Mouse (Mus musculus): ENCODE data around the gene Timm22.
A peak's percentile ranks its signal among the peaks of the same experiment; 100 is the strongest.

The Timm22 gene

DNA sequence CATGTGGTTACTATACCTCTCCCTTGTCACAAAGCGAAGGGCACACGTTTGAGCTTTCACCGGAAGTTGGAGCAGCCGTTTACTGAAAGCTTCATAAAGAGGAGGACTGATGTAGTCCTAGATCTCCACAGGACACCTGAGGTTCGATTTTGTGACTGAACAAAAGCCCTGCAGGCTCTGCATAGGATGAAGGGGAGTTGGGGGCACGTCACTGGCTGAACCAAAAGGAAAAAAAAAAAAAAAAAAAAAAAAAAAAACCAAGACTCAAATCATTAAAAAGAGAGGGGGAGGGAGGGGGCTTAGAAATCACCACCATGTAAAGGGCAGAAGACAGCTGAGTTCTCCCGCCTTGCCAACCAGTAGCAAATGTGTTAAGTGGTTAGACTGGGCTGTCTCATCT is 18.0 kb upstream of the Timm22 start:
- no peak for DNase-seq (ENCODE audit: low spot score in 2 of 2)

DNA sequence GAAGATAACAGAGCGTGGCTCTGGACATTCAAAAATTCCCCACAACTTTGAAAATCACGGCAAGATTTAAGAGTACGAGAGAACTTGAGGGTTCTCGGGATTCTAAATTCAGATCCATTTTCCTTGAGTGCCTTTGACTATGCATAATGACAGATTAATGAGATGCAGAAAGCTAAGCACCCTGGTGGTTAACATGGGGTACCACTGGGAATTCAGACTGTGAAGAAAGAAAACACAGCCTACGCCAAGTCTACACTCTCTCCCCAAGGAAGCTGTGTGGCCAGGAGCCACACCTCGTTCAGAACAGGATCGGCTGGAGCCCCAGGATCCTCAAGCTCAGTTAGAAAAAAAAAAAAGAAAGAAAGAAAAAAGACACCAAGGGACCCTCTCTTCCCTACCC is 14.2 kb upstream of the Timm22 start:
- no peak for DNase-seq (ENCODE audit: low spot score in 2 of 2)

DNA sequence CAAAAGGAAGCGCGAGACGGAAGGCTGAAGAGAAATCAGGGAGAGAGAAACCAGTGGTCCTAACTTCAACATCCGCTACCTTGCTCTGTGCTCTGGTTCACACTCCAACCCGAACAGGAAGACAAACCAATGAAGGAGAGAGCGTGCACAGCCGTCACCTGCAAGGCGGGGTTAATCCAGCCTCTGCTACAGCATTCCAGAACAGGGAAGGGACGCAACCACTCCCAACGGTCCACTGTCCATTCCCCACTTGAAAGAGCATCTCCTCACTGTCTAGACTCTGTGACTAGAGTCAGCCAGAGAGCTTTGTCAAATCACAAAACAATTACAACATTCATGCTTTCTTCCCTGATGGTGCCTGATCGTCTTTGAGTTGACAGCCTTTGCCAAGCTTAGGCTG is 13.8 kb upstream of the Timm22 start:
- no peak for DNase-seq (ENCODE audit: low spot score in 2 of 2)

DNA sequence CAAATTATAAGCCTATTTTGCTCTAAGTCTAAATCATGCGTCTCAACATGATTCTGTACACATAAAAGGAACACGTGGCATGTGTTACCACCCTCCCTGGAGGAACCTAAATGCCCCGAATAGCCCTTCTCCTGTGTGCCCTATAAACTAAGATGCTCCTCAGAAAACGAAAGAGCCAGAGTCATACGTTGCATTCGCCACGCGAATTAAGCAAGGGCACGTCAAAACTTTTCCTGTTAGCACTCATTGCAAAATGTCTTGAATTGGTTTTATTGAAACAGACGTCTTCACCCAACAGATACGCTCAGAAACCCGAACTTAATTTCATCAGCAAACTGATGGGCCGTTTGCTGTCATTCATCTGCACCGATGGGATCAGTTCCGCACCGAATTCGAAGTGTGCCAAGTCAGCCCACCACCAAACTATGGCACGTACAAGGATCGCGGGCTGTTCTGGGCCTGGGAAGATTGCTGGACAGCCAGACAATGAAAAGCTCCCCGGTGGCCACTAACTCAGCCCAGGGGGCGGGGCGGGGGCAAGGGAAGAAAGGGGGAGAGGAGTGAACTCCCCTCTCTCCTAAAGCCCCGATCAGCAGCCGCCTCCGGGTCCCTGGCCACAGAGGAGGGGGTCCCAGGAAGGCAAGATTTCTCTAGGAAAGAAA is 9.0 kb upstream of the Timm22 start:
- no peak for DNase-seq (ENCODE audit: low spot score in 2 of 2)

DNA sequence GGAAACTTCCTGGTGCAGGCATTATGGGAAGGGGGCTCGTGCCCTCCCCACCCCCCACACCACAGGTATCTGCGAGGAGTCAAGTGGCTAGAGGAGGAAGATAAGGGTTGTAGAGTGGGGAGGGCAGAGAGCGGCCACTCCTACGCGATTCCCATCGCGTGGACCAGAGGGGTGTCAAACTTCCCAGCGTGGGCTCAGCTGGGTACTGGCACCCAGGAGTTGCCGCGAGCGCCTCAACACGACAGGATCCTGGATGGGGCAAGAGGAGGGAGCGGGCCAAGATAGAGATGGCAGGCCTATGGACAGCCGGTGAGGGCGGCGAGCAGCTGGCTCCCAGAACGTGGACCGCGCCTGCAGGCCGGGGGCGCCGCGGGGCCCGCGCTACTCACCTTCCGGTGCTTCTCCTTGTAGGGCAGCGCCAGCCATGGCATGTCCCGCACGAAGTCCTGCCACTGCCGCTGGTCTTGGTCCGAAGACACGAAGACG is 8.4 kb upstream of the Timm22 start:
- DNase-seq (ENCODE audit: low spot score in 2 of 2): peak in 1 of 2 experiments; percentile 28

DNA sequence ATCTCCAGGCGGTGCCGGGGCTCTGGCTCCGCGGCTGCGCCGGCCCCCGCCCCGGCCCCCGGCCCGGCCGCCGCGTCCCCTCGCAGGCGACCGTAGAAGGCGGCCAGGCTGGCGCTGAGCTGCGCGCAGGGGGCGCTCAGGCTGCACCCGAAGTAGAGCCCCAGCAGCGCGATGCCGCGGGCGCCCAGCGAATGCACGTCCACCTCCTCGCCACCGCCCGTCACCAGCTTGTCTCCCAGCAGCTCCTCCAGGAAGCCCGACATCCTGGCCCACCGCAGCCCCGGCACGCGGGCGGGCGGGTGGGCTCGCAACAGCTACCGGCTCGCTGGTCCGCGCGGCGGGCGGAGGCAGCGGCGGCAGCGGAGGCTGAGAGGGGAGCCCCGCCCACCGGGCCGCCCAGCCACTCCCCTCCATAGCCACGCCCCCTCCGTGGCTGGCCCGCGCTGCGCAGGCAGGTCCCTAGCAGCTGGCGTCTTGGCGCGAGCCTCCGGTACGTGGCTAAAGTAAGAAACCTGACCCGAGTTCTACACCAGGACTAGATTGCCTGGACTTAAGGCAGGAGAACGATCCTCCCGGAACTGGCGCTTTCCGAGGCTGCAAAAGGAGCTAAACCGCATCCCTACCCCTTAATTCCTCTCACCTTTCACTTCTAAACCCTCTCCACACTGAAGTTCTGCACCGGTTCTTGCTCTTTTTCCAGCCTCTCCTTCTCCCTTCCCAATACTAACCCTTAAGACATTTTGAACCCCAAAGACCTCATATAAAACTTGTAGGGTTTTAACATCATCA is 7.8 kb upstream of the Timm22 start, which contains the start of gene Nxn:
TSS of gene Nxn (minus strand) at position 343 of the 789 bp plus-strand sequence.
- peak; percentile 65 to 83 for DNase-seq (ENCODE audit: low spot score in 2 of 2)

DNA sequence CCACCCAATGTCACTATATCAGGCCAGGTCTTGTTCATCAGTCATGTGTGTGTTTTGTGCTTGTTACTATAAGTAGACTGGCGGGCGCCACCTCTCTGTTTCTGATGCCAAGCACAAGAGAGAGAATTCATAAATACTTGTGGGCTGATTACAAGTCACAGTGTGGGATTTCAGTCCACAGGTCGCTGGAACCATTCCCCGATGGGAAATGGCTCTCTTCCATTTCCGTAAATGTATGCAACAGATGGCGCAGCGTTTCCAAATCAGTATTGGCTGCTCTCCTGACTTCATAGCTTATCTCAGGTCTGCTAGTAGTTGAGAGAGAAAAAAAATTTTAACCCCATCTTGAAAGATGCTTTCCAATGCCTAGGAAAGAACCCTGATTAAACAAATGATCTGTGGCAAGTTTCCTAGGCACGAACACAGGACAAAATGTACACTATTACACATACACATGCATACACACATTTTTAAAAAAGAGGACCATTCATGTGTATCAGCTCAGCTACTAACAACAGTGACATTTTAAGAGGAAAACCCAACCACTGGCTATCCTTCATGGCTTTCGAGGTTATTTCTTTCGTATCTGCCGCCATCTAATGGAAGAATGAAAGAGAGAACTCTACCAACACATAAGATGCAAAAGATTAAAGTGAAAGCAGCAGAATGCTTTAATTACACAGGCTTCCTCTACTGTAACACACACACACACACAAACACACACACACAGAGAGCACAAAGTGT is 7.0 kb upstream of the Timm22 start:
- no peak for DNase-seq (ENCODE audit: low spot score in 2 of 2)

DNA sequence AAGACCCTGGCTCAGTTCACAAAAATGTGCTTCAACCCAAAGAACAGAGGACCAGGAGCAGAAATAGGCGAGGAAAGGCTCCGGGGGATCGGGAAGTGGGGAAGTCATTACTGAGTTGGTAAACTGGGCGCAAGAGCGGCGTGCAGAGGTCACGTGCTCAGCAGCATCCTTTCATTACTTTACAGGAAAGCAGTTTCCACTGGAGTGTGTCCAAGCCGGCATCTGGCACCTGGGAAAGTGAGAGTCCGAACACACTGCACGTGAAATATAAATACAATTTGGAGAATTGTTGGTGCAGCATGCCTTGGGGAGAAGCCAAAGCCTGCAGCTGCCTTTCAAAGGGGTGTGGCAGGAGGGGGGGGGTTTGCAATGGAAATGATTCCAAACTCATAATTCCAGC is 5.4 kb upstream of the Timm22 start:
- no peak for DNase-seq (ENCODE audit: low spot score in 2 of 2)

DNA sequence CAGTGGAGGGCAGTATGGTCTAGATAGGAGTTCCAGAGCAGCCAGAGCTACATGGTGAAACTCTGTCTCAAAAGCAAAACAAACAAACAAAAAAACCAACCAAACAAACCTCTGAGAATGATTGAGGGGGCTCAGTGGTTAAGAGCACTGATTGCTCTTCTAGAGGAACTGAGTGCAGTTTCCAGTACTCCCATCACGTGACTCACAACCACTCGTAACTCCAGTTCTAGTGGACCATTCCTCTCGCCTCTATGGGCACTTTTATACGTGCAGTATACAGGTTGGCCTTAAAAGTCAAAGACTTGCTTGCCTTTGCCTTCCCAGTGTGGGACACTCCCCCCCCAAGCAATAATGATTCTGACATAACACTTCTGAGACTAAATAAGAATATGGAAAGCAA is 1.6 kb upstream of the Timm22 start:
- DNase-seq (ENCODE audit: low spot score in 2 of 2): no peak

DNA sequence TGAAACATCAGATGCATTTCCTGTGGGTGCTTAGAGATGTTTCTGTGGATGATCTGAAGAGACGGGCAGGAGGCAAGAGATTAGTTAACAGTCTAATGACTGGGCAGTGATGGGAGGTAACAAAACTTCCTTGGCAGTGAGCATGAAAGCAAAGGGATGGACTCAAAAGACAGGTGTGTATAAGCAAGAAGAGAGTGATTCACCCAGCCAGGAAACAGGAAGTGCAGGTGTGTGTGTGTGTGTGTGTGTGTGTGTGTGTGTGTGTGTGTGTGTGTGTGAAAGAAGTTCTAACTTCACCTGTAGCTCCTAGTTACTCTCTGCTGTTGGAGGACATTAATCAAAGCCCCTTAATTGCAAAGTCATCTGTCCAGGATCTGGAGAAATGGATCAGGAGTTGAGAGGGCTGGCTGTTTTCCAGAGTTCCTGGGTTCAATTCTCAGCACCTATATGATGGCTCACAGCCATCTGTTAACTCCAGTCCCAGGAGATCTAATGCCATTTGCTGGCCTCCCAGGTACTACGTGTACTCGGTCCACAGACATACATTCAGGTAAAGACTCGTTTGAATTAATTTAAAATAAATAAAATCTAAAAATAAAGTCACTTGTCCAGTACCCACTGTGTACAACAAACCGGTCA is 1.0 kb upstream of the Timm22 start:
- no peak for DNase-seq (ENCODE audit: low spot score in 2 of 2)

DNA sequence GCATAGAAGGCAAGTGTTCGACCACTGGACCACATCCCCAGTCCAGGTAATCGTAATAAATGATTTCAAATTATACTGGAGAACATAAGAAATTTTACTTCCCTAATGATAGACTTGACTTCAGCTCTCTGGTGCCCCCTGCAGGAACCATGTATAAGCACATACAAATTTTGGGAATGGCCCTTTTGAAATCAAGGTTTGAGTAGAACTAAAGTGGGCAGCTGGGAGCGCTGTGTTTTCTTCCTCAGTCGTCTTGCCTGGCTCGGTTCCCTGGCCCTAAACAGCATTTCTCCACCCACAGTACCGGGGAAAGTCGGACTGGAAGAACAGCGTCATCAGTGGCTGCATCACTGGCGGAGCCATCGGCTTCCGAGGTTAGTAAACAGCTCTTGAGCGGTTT is 4.1 kb downstream of the Timm22 start:
- no peak for DNase-seq (ENCODE audit: low spot score in 2 of 2)

DNA sequence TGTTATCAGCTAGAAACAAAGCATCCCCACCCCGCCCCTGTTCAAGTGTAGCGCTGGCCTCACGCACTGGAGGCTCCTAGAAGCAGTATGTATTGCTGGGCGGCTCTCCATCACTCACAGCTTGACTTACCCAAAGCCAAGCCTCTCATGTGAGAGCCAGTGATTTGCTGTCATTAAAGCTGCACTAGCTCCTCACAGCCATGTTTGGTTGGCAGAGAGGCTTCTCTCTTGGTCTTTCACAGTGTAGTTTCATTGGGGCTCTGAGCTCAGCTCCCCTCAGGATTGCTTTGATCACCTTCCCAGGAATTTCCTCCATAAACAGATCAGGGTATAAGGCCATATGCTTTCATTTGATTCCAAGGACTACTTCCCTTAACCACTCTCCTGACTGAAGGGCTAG is 6.5 kb downstream of the Timm22 start:
- no peak for DNase-seq (ENCODE audit: low spot score in 2 of 2)

DNA sequence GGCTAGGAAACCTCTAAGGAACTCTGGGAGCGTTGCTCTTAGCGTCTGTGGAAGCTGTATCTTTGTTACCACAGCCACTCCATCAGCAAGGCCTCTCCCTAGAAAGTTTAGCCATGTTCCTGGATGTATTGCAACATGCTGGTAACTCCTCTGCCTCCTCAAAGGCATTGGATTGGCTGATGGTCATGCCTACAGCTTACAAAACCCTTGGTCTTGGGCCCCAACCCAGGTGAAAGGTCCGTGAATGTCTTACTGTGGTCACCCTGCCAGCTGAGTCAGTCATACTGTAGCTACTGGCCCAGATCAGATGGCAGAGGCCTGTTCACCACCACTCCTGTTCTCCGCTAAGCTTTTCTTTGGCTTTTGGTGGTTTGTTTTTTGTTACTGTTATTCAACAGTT is 8.2 kb downstream of the Timm22 start:
- DNase-seq (ENCODE audit: low spot score in 2 of 2): no peak

DNA sequence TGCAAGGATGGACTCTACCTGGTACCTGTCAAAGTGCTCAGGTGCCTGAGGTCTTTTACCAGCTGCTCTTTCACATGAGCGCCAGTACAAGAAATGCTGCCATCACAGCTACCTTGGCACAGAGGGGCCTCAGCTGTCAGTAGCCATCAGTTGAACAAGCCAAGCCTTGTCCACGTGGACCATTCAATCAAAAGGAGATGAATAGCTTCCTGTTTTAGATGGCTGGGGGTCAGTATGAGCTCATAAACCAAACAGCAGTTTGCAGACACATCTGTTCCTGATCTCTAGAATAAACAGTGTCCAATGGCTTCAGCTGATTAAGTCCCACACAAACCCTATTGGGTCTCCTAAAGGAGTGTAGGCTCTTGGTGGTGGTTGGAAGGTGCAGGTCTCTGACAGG is 9.2 kb downstream of the Timm22 start:
- no peak for DNase-seq (ENCODE audit: low spot score in 2 of 2)

DNA sequence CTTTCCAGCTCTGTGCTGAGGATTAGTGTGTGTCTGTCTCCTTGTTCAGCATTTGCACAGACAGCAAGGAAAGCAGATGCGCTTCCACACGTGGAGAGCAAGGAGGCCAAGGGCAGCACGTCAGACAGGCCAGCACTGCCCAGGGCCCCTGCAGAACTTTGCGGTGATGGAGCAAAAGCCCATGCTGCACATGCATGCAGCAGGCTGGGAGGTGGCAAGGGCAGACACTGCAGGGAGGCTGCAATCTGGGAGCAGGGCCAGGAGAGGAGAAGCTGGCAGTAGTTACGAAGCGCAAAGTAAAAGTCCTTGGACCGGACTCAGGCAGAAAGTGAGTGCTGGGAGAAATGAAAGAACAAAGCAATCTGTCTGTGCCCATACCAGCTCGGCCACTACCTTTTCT is 11.7 kb downstream of the Timm22 start:
- DNase-seq (ENCODE audit: low spot score in 2 of 2): peak in 1 of 2 experiments; percentile 41

DNA sequence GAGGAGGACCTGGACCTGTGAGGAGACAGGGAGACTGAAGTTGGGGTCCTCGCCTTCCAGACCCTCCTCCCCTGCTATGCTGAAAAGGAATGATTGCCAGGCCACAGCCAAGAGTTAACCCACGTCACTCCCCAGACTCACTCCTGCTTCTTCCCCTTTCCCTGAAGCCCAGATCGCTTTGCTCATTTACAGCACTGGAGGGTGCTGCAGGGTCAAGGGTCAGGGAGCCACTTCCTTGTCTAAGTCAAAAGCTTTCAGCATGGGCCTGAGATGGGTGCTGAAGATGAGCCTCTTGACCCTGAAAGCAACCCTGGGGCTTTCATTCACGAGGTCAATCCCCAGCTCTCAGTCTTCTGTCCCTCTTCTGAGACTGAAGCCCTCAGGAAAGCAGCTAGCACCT is 12.4 kb downstream of the Timm22 start:
- no peak for DNase-seq (ENCODE audit: low spot score in 2 of 2)

DNA sequence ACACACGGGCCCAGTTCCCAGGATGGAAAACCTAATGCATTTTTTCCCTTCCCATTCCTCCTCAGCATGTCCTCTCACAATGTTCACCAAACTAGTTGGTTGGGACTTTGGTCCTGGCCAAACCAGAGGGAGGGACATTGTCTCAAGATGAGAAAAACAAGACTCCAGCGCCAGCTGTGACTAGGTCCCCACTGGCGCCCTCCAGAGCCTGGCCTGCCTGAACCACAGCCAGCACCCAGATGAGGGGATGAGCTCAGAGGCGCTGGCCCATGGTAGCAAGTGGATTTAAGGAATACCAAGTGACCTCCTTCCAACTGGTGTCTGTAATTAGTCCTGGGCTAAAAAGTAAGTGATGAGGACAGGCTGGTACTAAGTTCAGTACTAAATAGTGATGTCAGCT is 14.1 kb downstream of the Timm22 start:
- no peak for DNase-seq (ENCODE audit: low spot score in 2 of 2)

DNA sequence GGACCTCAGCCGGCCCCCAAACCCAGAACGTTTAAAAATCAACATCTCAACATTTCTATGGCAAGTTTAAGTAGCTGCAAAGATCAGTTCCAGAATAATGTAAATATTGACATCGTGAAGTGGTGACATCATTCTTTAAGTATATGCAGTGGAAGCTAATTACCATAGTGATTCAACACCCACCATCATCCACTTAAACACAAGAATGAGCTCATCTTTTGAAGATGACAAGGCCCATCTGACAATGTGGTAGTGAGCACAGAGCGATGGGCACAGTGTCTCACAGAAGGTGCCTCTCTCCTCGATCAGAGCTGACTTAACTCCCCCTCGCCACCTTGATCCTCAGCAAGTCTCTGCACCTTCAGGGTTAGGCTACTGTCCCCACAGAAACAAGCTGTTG is 19.0 kb downstream of the Timm22 start:
- no peak for DNase-seq (ENCODE audit: low spot score in 2 of 2)

DNA sequence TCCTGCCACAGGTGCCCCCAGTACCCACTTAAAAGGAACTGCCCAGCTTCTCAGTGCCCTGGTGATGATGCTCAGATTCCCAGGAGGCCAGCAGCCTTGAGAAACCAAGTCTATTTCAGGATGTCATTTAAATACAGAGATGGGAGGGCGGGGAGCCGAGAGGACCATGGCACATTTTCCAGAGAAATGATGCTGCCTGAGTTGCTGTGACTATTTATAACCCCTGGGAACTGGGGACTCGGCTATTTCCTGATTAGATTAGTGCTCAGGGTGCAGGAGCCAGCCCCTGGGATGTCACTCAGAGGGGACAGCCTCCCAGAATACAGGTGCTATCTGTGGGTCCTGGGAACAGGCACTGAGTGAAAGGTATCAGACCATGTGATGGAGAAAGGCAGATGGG is 21.0 kb downstream of the Timm22 start:
- no peak for DNase-seq (ENCODE audit: low spot score in 2 of 2)

DNA sequence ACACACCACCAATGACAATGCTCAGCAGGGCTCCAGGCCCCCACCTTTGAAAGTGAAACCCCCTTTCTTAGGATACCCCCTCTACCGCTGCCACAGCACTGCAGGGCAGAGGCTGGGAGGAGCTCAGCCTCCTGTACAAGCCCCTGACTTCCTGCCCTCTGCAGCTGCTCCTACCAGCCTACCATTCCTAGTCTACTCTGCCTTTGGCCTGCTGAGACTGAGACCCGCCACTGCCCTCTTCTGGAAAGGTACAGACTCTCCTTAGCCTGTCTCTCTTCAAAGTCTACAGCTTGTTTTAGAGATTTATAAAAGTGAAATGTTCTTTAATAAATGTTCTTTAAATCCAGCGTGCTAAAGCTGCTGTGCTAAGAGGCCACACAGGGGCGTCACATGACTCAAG is 22.3 kb downstream of the Timm22 start:
- DNase-seq (ENCODE audit: low spot score in 2 of 2): no peak

DNA sequence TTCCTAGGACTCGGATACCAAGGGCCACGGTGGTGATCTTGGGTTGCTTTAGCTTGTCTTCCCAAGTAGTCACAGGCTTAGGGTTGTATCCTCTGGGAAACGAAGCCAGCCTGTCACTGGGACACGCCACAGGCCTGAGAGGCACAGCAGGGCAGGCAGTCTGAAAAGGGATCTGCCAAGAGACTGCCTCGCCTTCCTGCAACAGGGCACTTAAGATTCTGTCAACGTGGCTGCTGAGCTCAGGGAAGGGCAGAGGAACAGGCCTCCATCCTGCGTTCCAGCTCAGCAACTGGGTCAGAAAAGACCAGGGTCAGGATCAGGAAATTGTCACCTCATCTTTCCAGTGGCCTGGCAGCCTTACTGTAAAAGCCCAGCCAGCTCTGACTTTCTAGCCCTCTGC is 22.8 kb downstream of the Timm22 start:
- DNase-seq (ENCODE audit: low spot score in 2 of 2): no peak

DNA sequence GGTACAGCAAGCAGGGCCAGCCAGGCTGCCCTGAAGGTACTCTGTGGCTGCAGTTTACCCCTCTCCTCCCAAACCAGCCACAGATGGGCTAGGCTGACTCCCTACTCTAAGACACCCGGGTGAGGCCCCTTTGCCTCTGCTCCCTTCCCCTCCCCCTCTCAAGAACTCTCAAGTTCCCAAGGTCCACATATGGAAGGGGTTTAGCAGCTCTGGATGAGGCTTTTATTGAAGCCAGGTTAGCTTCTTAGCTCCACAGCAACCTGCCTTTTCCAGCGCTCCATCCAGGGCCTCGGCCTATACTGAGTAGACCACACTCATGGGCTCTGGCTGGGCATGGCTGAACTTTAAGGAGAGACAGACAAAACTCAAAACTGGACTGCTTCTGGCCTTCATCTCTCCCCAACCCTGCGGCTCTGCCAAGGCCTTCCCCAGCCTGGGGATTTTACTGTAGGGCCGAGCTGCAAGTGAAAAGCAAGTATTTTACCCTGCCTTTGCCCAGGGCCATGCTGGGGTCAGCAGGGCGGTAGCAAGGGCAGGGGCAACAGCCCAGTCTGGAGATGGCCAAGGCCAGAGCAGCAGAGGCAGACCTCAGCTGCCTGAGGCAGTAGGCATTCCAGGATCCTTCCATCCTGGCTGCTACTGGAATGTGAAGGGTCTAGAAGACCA is 23.3 kb downstream of the Timm22 start:
- DNase-seq (ENCODE audit: low spot score in 2 of 2): no peak
